Mouse (Mus musculus): ENCODE results near the gene Pck1. TPM values are rescaled to one million over a fixed set of nuclear protein-coding genes. Genes with fewer than 3 reads are reported as not detected.

The Pck1 gene
- under 1 TPM in 1 of 2 experiments, not detected in 1; 0.13 TPM for total RNA-seq (2023)

GRCm38 (mm10) chr2:173152436-173153151 lies at the start of gene Pck1:
Pck1 (plus strand) TSS chr2:173153048.

GRCm38 (mm10) chr2:173119023-173119944 lies 33.6 kb upstream of the Pck1 start, which contains the start of gene Ctcfl:
Ctcfl (minus strand) TSS chr2:173119525.

Other genes with a start within 250 kb of the Pck1 start
- not detected for gene Bmp7, start 212.7 kb upstream of the Pck1 start, total RNA-seq (2023)
- not detected for gene Spo11, start 175.3 kb upstream of the Pck1 start, total RNA-seq (2023)
- gene Rae1, start 152.9 kb upstream of the Pck1 start, total RNA-seq (2023) = 10 to 100 TPM; 51.3 to 52.4 TPM
- gene Rbm38, start 132.6 kb upstream of the Pck1 start, total RNA-seq (2023) = 100 to 1,000 TPM; 151 TPM
- gene Ctcfl, start 33.5 kb upstream of the Pck1 start, total RNA-seq (2023) = not detected
- 10 to 100 TPM; 26.6 to 26.7 TPM for gene Zbp1, start 65.9 kb downstream of the Pck1 start, total RNA-seq (2023)
- gene Pmepa1, start 123.5 kb downstream of the Pck1 start, total RNA-seq (2023) = under 1 TPM in 1 of 2 experiments, not detected in 1; 0.18 TPM

All from neutrophil, adult 59 days (primary cell).